Mouse (Mus musculus): ENCODE results near the gene Lsm11.

DNA sequence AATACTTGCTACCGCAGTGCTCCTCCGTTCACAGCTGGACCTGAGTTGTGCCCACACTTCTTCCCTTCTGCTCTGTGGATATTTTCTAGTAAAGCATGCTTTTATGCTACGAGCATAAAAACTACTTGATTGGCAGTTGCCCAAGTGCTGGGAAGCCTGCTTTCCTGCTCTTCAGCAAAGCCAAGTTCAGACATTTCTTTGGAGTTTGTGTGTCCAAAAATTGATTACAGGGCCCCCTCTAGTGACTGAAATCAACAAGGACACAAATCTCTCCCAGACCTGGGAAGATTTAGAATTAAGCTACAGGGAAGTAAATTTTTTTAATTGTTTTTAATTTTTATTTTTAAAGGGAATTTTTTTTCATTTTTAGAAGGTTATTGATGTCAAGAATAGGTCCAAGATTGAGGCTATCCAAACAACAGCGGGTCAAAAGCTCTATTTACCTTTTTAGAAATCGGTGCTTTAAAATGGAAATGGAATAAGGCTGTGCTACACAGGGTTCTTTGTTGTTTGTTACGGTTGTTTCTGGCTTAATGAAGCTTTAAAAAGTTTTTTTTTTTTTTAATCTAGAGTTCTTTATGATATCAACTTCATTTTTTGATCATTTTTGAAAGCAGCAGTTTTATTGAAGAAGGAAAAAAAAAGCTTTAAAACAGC, 63.6 kb downstream of the Lsm11 start:
- TF ChIP-seq CTCF (IDR thresholded peaks at IDR 0.05; ENCODE audit: low read depth) = peak; percentile 76
- no peak for TF ChIP-seq EP300 (optimal IDR thresholded peaks at IDR 0.05)
